Mouse (Mus musculus) erythroid progenitor cell, adult 5-6 weeks (primary cell): Measurements from ENCODE around the gene Krt222. TPM values are rescaled to one million over a fixed set of nuclear protein-coding genes. Genes with fewer than 3 reads are reported as not detected.

Experiments
- total RNA-seq, 2 experiments: library from RNA; stranded (forward) in 1 of 2; stranded (reverse) in 1 of 2; fragments of 150-400 nt in 1 of 2; fragments of 186-747, 209-891 nt in 1 of 2; gene quantifications; 2 replicates each; pipeline versions ENCODE4 v1.2.3 to v1.2.4; 2015 to 2017; ENCODE audit warnings: low replicate concordance in 2 of 2

Gene Krt222
- total RNA-seq, 2 experiments from 2014 or later, result not detected

Other genes starting within 250 kb of the Krt222 start
- 1,106 and 1,185 TPM in 2 replicates for gene Top2a, start 219.9 kb downstream of the Krt222 start, total RNA-seq (2015; ENCODE audit: low replicate concordance)
- 1,820 and 2,303 TPM in 2 replicates for gene Top2a, start 219.9 kb downstream of the Krt222 start, total RNA-seq (2017; ENCODE audit: low replicate concordance)
- gene Igfbp4, start 202.8 kb downstream of the Krt222 start, total RNA-seq (2015; ENCODE audit: low replicate concordance), result 12.2 and 25.2 TPM in 2 replicates
- gene Igfbp4, start 202.8 kb downstream of the Krt222 start, total RNA-seq (2017; ENCODE audit: low replicate concordance), result 5.8 and 8.1 TPM in 2 replicates
- not detected in 2 replicates for gene Tns4, start 154.8 kb downstream of the Krt222 start, total RNA-seq (2015; ENCODE audit: low replicate concordance)
- gene Tns4, start 154.8 kb downstream of the Krt222 start, total RNA-seq (2017; ENCODE audit: low replicate concordance), result 2.6 and 3.1 TPM in 2 replicates
- gene Ccr7, start 89.0 kb downstream of the Krt222 start, total RNA-seq (2015; ENCODE audit: low replicate concordance), result 1.4 and 8.0 TPM in 2 replicates
- gene Ccr7, start 89.0 kb downstream of the Krt222 start, total RNA-seq (2017; ENCODE audit: low replicate concordance), result 1.3 and 2.0 TPM in 2 replicates
- 70.0 and 96.9 TPM in 2 replicates for gene Smarce1, start 13.1 kb downstream of the Krt222 start, total RNA-seq (2015; ENCODE audit: low replicate concordance)
- gene Smarce1, start 13.1 kb downstream of the Krt222 start, total RNA-seq (2017; ENCODE audit: low replicate concordance), result 122 and 232 TPM in 2 replicates
- gene Krt24, start 41.2 kb upstream of the Krt222 start, total RNA-seq (2015; ENCODE audit: low replicate concordance), result not detected in 2 replicates
- not detected in 2 replicates for gene Krt24, start 41.2 kb upstream of the Krt222 start, total RNA-seq (2017; ENCODE audit: low replicate concordance)
- not detected in 2 replicates for gene Krt25, start 78.9 kb upstream of the Krt222 start, total RNA-seq (2015; ENCODE audit: low replicate concordance)
- not detected in 2 replicates for gene Krt25, start 78.9 kb upstream of the Krt222 start, total RNA-seq (2017; ENCODE audit: low replicate concordance)
- not detected in 2 replicates for gene Krt26, start 93.9 kb upstream of the Krt222 start, total RNA-seq (2015; ENCODE audit: low replicate concordance)
- 0.68 TPM in 1 of 2 replicates, not detected in the other for gene Krt26, start 93.9 kb upstream of the Krt222 start, total RNA-seq (2017; ENCODE audit: low replicate concordance)
- not detected in 2 replicates for gene Krt27, start 107.0 kb upstream of the Krt222 start, total RNA-seq (2015; ENCODE audit: low replicate concordance)
- not detected in 2 replicates for gene Krt27, start 107.0 kb upstream of the Krt222 start, total RNA-seq (2017; ENCODE audit: low replicate concordance)
- gene Krt28, start 130.8 kb upstream of the Krt222 start, total RNA-seq (2015; ENCODE audit: low replicate concordance), result not detected in 2 replicates
- gene Krt28, start 130.8 kb upstream of the Krt222 start, total RNA-seq (2017; ENCODE audit: low replicate concordance), result not detected in 2 replicates
- not detected in 2 replicates for gene Krt10, start 145.3 kb upstream of the Krt222 start, total RNA-seq (2015; ENCODE audit: low replicate concordance)
- 5.9 TPM in 1 of 2 replicates, not detected in the other for gene Krt10, start 145.3 kb upstream of the Krt222 start, total RNA-seq (2017; ENCODE audit: low replicate concordance)
- gene Krt12, start 178.2 kb upstream of the Krt222 start, total RNA-seq (2015; ENCODE audit: low replicate concordance), result not detected in 2 replicates
- not detected in 2 replicates for gene Krt12, start 178.2 kb upstream of the Krt222 start, total RNA-seq (2017; ENCODE audit: low replicate concordance)
- gene Krt20, start 194.1 kb upstream of the Krt222 start, total RNA-seq (2015; ENCODE audit: low replicate concordance), result not detected in 2 replicates
- gene Krt20, start 194.1 kb upstream of the Krt222 start, total RNA-seq (2017; ENCODE audit: low replicate concordance), result not detected in 2 replicates
- not detected in 2 replicates for gene Krt23, start 249.1 kb upstream of the Krt222 start, total RNA-seq (2015; ENCODE audit: low replicate concordance)
- not detected in 2 replicates for gene Krt23, start 249.1 kb upstream of the Krt222 start, total RNA-seq (2017; ENCODE audit: low replicate concordance)